Mouse (Mus musculus) ovary, adult 10 weeks (tissue): ENCODE data around the gene Hist1h4a. TPM values are rescaled to one million over a fixed set of nuclear protein-coding genes. Genes with fewer than 3 reads are reported as not detected.

Experiments
- polyA plus RNA-seq: library from polyadenylated mRNA; stranded (reverse); fragments of 350-450 nt; fragmentation: Illumina TruSeq; extraction: RNeasy Lipid Tissue Mini Kit (QIAGEN cat#74804); gene quantifications from one replicate; pipeline ENCODE4 v1.2.3, GENCODE M21; 2014

The Hist1h4a gene
- polyA plus RNA-seq, result not detected

GRCm38 (mm10) chr13:23760972-23761864 lies at the start of gene Hist1h4a:
Gene Hist1h4a (minus strand): TSS chr13:23761230.

GRCm38 (mm10) chr13:23806422-23807052 lies 45.5 kb upstream of the Hist1h4a start, which contains the start of gene Slc17a2:
Gene Slc17a2 (plus strand): TSS chr13:23806993.

GRCm38 (mm10) chr13:23769613-23770012 lies 8.6 kb upstream of the Hist1h4a start, which contains the start of gene Trim38:
Gene Trim38 (plus strand): TSS chr13:23769913.

GRCm38 (mm10) chr13:23763586-23764323 lies 2.7 kb upstream of the Hist1h4a start, which contains the start of gene Hist1h1a:
Gene Hist1h1a (plus strand): TSS chr13:23763666.

GRCm38 (mm10) chr13:23761871-23762821 lies 1.1 kb upstream of the Hist1h4a start, which contains the start of gene Hist1h3a:
Gene Hist1h3a (minus strand): TSS chr13:23762386.

GRCm38 (mm10) chr13:23756790-23757189 lies 4.2 kb downstream of the Hist1h4a start, which contains the start of gene Hist1h4b:
Gene Hist1h4b (plus strand): TSS chr13:23757013.

GRCm38 (mm10) chr13:23752067-23752741 lies 8.8 kb downstream of the Hist1h4a start, which contains the start of gene Hist1h3b:
Gene Hist1h3b (plus strand): TSS chr13:23752267.

GRCm38 (mm10) chr13:23750839-23751477 lies 10.1 kb downstream of the Hist1h4a start, which contains the start of gene Hist1h2ab:
Gene Hist1h2ab (plus strand): TSS chr13:23751126.

GRCm38 (mm10) chr13:23746201-23747080 lies 14.6 kb downstream of the Hist1h4a start, which contains the start of gene Hist1h2bb:
Gene Hist1h2bb (plus strand): TSS chr13:23746734.

GRCm38 (mm10) chr13:23745381-23746161 lies 15.5 kb downstream of the Hist1h4a start, which contains the start of gene Hist1h3c:
Gene Hist1h3c (minus strand): TSS chr13:23745602.

GRCm38 (mm10) chr13:23738677-23739068 lies 22.4 kb downstream of the Hist1h4a start, which contains the start of gene Hist1h1c:
Gene Hist1h1c (plus strand): TSS chr13:23738808.

Other genes starting within 250 kb of the Hist1h4a start
- not detected for gene Hist1h4h, start 230.2 kb downstream of the Hist1h4a start, polyA plus RNA-seq
- gene Hist1h2af, start 227.3 kb downstream of the Hist1h4a start, polyA plus RNA-seq, result not detected
- not detected for gene Hist1h3g, start 225.8 kb downstream of the Hist1h4a start, polyA plus RNA-seq
- gene Hist1h2bh, start 217.8 kb downstream of the Hist1h4a start, polyA plus RNA-seq, result 1.00 TPM
- not detected for gene Hist1h3f, start 217.2 kb downstream of the Hist1h4a start, polyA plus RNA-seq
- gene Hist1h4f, start 209.6 kb downstream of the Hist1h4a start, polyA plus RNA-seq, result not detected
- gene Hist1h1d, start 208.0 kb downstream of the Hist1h4a start, polyA plus RNA-seq, result 0.14 TPM
- gene Hist1h3e, start 198.9 kb downstream of the Hist1h4a start, polyA plus RNA-seq, result not detected
- gene Hist1h2ae, start 190.0 kb downstream of the Hist1h4a start, polyA plus RNA-seq, result 0.80 TPM
- gene Hist1h2bg, start 189.8 kb downstream of the Hist1h4a start, polyA plus RNA-seq, result not detected
- gene Hist1h2bf, start 187.0 kb downstream of the Hist1h4a start, polyA plus RNA-seq, result not detected
- gene Hist1h2ad, start 186.8 kb downstream of the Hist1h4a start, polyA plus RNA-seq, result not detected
- 0.37 TPM for gene Hist1h3d, start 185.5 kb downstream of the Hist1h4a start, polyA plus RNA-seq
- 0.57 TPM for gene Hist1h4d, start 179.6 kb downstream of the Hist1h4a start, polyA plus RNA-seq
- 3.4 TPM for gene Hist1h2be, start 140.1 kb downstream of the Hist1h4a start, polyA plus RNA-seq
- gene Hist1h1e, start 138.7 kb downstream of the Hist1h4a start, polyA plus RNA-seq, result 0.40 TPM
- 0.83 TPM for gene Hist1h2ac, start 77.3 kb downstream of the Hist1h4a start, polyA plus RNA-seq
- gene Hist1h2bc, start 77.0 kb downstream of the Hist1h4a start, polyA plus RNA-seq, result 68.0 TPM
- gene Hist1h1t, start 65.4 kb downstream of the Hist1h4a start, polyA plus RNA-seq, result not detected
- gene Hist1h4c, start 62.8 kb downstream of the Hist1h4a start, polyA plus RNA-seq, result not detected
- gene Hfe, start 50.4 kb downstream of the Hist1h4a start, polyA plus RNA-seq, result 24.7 TPM
- 9.9 TPM for gene Hist1h1c, start 22.4 kb downstream of the Hist1h4a start, polyA plus RNA-seq
- gene Hist1h3c, start 15.6 kb downstream of the Hist1h4a start, polyA plus RNA-seq, result not detected
- gene Hist1h2bb, start 14.5 kb downstream of the Hist1h4a start, polyA plus RNA-seq, result not detected
- not detected for gene Hist1h2ab, start 10.1 kb downstream of the Hist1h4a start, polyA plus RNA-seq
- not detected for gene Hist1h3b, start 9.0 kb downstream of the Hist1h4a start, polyA plus RNA-seq
- not detected for gene Hist1h4b, start 4.2 kb downstream of the Hist1h4a start, polyA plus RNA-seq
- not detected for gene Hist1h3a, start 1.2 kb upstream of the Hist1h4a start, polyA plus RNA-seq
- gene Hist1h1a, start 2.4 kb upstream of the Hist1h4a start, polyA plus RNA-seq, result not detected
- not detected for gene Trim38, start 8.7 kb upstream of the Hist1h4a start, polyA plus RNA-seq
- gene Slc17a2, start 45.8 kb upstream of the Hist1h4a start, polyA plus RNA-seq, result 0.09 TPM
- gene Slc17a3, start 78.2 kb upstream of the Hist1h4a start, polyA plus RNA-seq, result not detected
- gene Slc17a1, start 106.5 kb upstream of the Hist1h4a start, polyA plus RNA-seq, result not detected
- gene Slc17a4, start 153.8 kb upstream of the Hist1h4a start, polyA plus RNA-seq, result not detected
- gene Hist1h2ba, start 172.9 kb upstream of the Hist1h4a start, polyA plus RNA-seq, result not detected
- not detected for gene Hist1h2aa, start 173.2 kb upstream of the Hist1h4a start, polyA plus RNA-seq
- not detected for gene Scgn, start 230.0 kb upstream of the Hist1h4a start, polyA plus RNA-seq